Mouse (Mus musculus): Measurements from ENCODE around the gene Gpr153.

DNA sequence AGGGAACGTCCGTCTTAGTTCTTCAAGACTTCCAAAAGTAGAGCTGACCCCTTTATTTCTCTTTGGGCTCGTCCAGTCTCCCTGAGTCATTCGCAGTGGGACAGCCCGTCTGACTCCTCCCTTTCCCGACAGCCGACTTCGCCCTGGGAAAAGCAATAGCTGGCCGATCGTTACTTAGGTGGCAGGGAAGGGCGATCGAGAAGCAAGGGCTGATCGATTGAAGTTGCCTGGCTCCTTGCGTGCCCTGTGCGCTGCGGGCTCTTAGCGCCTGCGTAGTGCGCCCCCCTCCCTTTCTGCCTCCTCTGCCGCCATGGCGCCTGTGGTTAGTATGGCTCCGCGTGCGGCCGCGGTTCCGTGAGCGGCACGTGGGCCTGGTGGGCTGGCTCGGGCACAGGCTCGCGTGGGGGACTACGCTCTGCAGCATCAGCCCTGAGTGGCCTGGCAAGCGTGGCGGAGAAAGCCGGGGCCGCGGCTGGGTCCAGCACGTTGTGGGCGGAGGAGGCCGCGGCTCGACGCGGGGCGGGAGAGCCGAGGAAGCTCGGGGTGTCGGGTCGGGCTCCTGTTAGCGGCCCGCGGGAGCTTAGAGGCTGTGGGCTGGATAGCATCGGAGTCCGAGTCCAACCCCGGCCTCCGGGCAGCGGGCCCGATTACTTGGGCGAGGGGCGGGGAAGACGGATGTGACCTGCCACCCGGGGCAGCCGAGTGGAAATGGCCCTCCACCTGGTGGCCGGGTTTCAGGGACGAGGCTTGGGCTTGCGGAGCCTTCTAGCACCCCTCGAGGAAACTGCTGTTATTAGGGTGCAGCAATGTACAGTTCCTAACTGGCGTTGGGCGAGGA, 51.8 kb downstream of the Gpr153 start, which contains the start of gene Rpl22:
- TF ChIP-seq CTCF (IDR thresholded peaks at IDR 0.05; ENCODE audit: borderline replicate concordance, insufficient read depth, low read depth, low read length), result 0 out of 2 replicates have a peak, but pooled peaks have one; percentile 8
- peak; percentile 89 for TF ChIP-seq POLR2A (IDR thresholded peaks at IDR 0.05; ENCODE audit: borderline replicate concordance, insufficient read depth, low read length)

Measured in cerebellum, adult 2 months (tissue).